Comparison of ENCODE assay signal across 15 mouse cellular contexts in genomic region chr1:86719391-86719790, GRCm38 (mm10). TPM values are rescaled to one million over a fixed set of nuclear protein-coding genes. Genes with fewer than 3 reads are reported as not detected.
DNase-seq lines count a peak whose midpoint lies in the region; ATAC-seq lines count a peak whose summit lies in the region.
"Had no signal": no experiment of that assay in that cellular context is flagged by ENCODE, and none has a peak within 500 bp of the region (broad histone marks: within the 10 kb centered on the region; RNA-seq: fewer than 3 reads in every experiment).

No protein-coding gene starts in this region.

- peaks cover 4% of the 10 kb centered on the region for H3K36me3 ChIP-seq in megakaryocyte, embryonic 14.5 days (replicated peaks; ENCODE audit: low read length)
- H3K36me3 ChIP-seq: embryonic facial prominence, embryonic 13.5 days had no signal

- peaks cover 53% of the 10 kb centered on the region for H3K4me1 ChIP-seq in megakaryocyte, embryonic 14.5 days
- H3K4me1 ChIP-seq: embryonic facial prominence, embryonic 13.5 days had no signal

- no peaks in the 10 kb centered on the region for H3K9me3 ChIP-seq in megakaryocyte, embryonic 14.5 days
- H3K9me3 ChIP-seq: embryonic facial prominence, embryonic 13.5 days had no signal

- no peaks in the 10 kb centered on the region for H3K27me3 ChIP-seq in megakaryocyte, embryonic 14.5 days (replicated peaks)
- H3K27me3 ChIP-seq: embryonic facial prominence, embryonic 13.5 days had no signal

- no peak for ATAC-seq in megakaryocyte, adult 5-6 weeks (ENCODE audit: poor library complexity, severe bottlenecking)
- ATAC-seq: forebrain, embryonic 14.5 days had no signal

- peak overlapping the region; percentile 54 for H3K4me3 ChIP-seq in megakaryocyte, embryonic 14.5 days (replicated peaks)
- H3K4me3 ChIP-seq: embryonic facial prominence, embryonic 13.5 days had no signal

- peak; percentile 32 for DNase-seq in gastrocnemius, adult 18-20 months (ENCODE audit: low spot score)
- no peak for DNase-seq in gastrocnemius, postnatal 4 days (ENCODE audit: low spot score in 2 of 2)
- DNase-seq in adrenal gland, adult 8-10 months: peak; percentile 69
- peak; percentile 10 for DNase-seq in gastrocnemius, postnatal 25 days
- no peak for DNase-seq in thymus, postnatal 25 days
- DNase-seq in urinary bladder, postnatal 10 days (ENCODE audit: low spot score): no peak
- DNase-seq: cerebellum, postnatal 10 days; kidney, adult 2 months; kidney, postnatal 10 days; lung, postnatal 10 days had no signal

RNA-seq across cellular contexts. Expression of gene Dis3l2, which starts 15.8 kb away (rescaled TPM):
- 10 to 100 TPM; 12.2 to 13.4 TPM for total RNA-seq in gastrocnemius, adult 18-20 months (2021)
- 10 to 100 TPM; 21.0 to 22.4 TPM for total RNA-seq in gastrocnemius, postnatal 4 days (2021)
- polyA plus RNA-seq in megakaryocyte, embryonic 14.5 days (2012; ENCODE audit: insufficient read depth, low replicate concordance): 7.1 TPM in 1 of 2 replicates, not detected in the other
- total RNA-seq in megakaryocyte, adult 5-6 weeks (2015): 6.7 and 9.8 TPM in 2 replicates
- 13.8 TPM in 2 replicates for total RNA-seq in megakaryocyte, adult 5-6 weeks (2017)
- 10 to 100 TPM; 15.3 to 25.2 (median 19.6) TPM for total RNA-seq in adrenal gland, adult 8-10 months (2022)
- total RNA-seq in gastrocnemius, postnatal 25 days (2021): 1 to 10 TPM; 9.6 to 9.8 TPM

RNA-seq across cellular contexts. Expression of gene Nppc, which starts 49.0 kb away (rescaled TPM):
- total RNA-seq in gastrocnemius, adult 18-20 months (2021): under 1 TPM; 0.30 to 0.59 TPM
- total RNA-seq in gastrocnemius, postnatal 4 days (2021): 1 to 10 TPM; 3.9 to 6.8 TPM
- polyA plus RNA-seq in megakaryocyte, embryonic 14.5 days (2012; ENCODE audit: insufficient read depth, low replicate concordance): 0.44 TPM in 1 of 2 replicates, not detected in the other
- not detected in 2 replicates for total RNA-seq in megakaryocyte, adult 5-6 weeks (2015)
- total RNA-seq in megakaryocyte, adult 5-6 weeks (2017): not detected in 2 replicates
- not detected for total RNA-seq in adrenal gland, adult 8-10 months (2022)
- total RNA-seq in gastrocnemius, postnatal 25 days (2021): 1 to 10 TPM in 1 of 2 experiments, under 1 TPM in 1; 0.96 to 1.1 TPM
- polyA plus RNA-seq: liver, embryonic 16.5 days had no signal

Comparison
In these comparisons a context has a peak if more than half of its experiments do, and no peak if none do; other contexts are left out.
1. DNase-seq: peak in gastrocnemius, adult 18-20 months (single experiment), adrenal gland, adult 8-10 months (single experiment) and gastrocnemius, postnatal 25 days (single experiment); none in gastrocnemius, postnatal 4 days (0 of 2), thymus, postnatal 25 days (single experiment) and urinary bladder, postnatal 10 days (single experiment).